Mouse (Mus musculus) neural tube, embryonic 11.5 days (tissue): ENCODE results near the gene Ralbp1. TPM values are rescaled to one million over a fixed set of nuclear protein-coding genes. Genes with fewer than 3 reads are reported as not detected.

Source experiments
- ATAC-seq: fragments of 200-750 bp; cut with Nextera tagmentation; 2 replicates; pipeline ENCODE4 v1.8.0; 2017; ENCODE audit warnings: moderate number of reproducible peaks, mild to moderate bottlenecking, moderate TSS enrichment, moderate library complexity; ENCODE audit not compliant: insufficient read depth, low FRiP score, low TSS enrichment
- DNase-seq: peaks from one replicate; pipeline ENCODE4 v3.0.0-alpha.2; 2015; ENCODE audit warnings: low spot score
- H3K27ac ChIP-seq: fragments of 300-500 bp; sonication (generic); 2 replicates; pipeline ENCODE4 v1.5.1; 2014; ENCODE audit warnings: low read depth, mild to moderate bottlenecking, low read length
- H3K27me3 ChIP-seq: fragments of 300-500 bp; sonication (generic); 2 replicates; pipeline ENCODE4 v1.6.1; 2014; ENCODE audit warnings: mild to moderate bottlenecking, low read length, mixed read lengths; ENCODE audit not compliant: control insufficient read depth, insufficient read depth
- H3K36me3 ChIP-seq: fragments of 300-500 bp; sonication (generic); 2 replicates; pipeline ENCODE4 v1.6.1; 2014; ENCODE audit warnings: mild to moderate bottlenecking, low read length, moderate library complexity, mixed read lengths; ENCODE audit not compliant: control insufficient read depth, insufficient read depth
- H3K4me1 ChIP-seq: fragments of 300-500 bp; sonication (generic); 2 replicates; pipeline ENCODE4 v1.6.1; 2014; ENCODE audit warnings: low read length, mixed read lengths; ENCODE audit not compliant: control insufficient read depth, insufficient read depth
- H3K4me2 ChIP-seq: fragments of 300-500 bp; sonication (generic); 2 replicates; pipeline ENCODE4 v1.6.1; 2014; ENCODE audit warnings: low read depth, mild to moderate bottlenecking, moderate library complexity
- H3K4me3 ChIP-seq: fragments of 300-500 bp; sonication (generic); 2 replicates; pipeline ENCODE4 v1.5.1; 2014; ENCODE audit warnings: low read depth, low read length
- H3K9ac ChIP-seq: fragments of 300-500 bp; sonication (generic); 2 replicates; pipeline ENCODE4 v1.6.1; 2014; ENCODE audit warnings: mild to moderate bottlenecking, low read length
- H3K9me3 ChIP-seq: fragments of 300-500 bp; sonication (generic); 2 replicates; pipeline ENCODE4 v1.6.1; 2016; ENCODE audit warnings: low read length; ENCODE audit not compliant: control insufficient read depth
- WGBS: fragments of 180-500 bp; shearing (Covaris S2); extraction: QIAGEN DNeasy Blood & Tissue Kit; methylation state at CpG from one replicate; pipeline ENCODE4 v1.1.7; 2014; 5-methylcytosine and 5-hydroxymethylcytosine counted together
- polyA plus RNA-seq: library from polyadenylated mRNA; unstranded; fragments of >200 nt; fragmentation: Nextera tagmentation; extraction: Ambion mirVana; gene quantifications from 2 replicates; pipeline ENCODE4 v1.2.1, GENCODE M21; 2014

Ralbp1 gene
- polyA plus RNA-seq, 1 experiment from 2014 or later: 50.1 TPM

- H3K9ac ChIP-seq: no peak overlapping the region
- H3K4me2 ChIP-seq: no peak overlapping the region
- no peak for DNase-seq
- peaks cover 25% of the 10 kb centered on the region for H3K36me3 ChIP-seq
- 93% methylated on average over 3 of the region's 3 CpGs for WGBS
- H3K9me3 ChIP-seq: no peaks in the 10 kb centered on the region
- H3K4me1 ChIP-seq: no peaks in the 10 kb centered on the region
- no peaks in the 10 kb centered on the region for H3K27me3 ChIP-seq
- ATAC-seq: no peak
- no peak overlapping the region for H3K27ac ChIP-seq
- H3K4me3 ChIP-seq: no peak overlapping the region
Measured at GRCm38 (mm10) chr17:65833891-65834290, 51.7 kb downstream of the Ralbp1 start.

GRCm38 (mm10) chr17:65830216-65830863, 55.3 kb downstream of the Ralbp1 start:
- H3K4me1 ChIP-seq: no peaks in the 10 kb centered on the region
- peaks cover 15% of the 10 kb centered on the region for H3K36me3 ChIP-seq
- DNase-seq (no peak), ATAC-seq (no peak)
- H3K4me2 ChIP-seq: no peak overlapping the region
- H3K4me3 ChIP-seq: no peak overlapping the region
- no peak overlapping the region for H3K9ac ChIP-seq
- H3K9me3 ChIP-seq: no peaks in the 10 kb centered on the region
- no peak overlapping the region for H3K27ac ChIP-seq
- no peaks in the 10 kb centered on the region for H3K27me3 ChIP-seq
- 94% methylated on average over 13 of the region's 13 CpGs for WGBS

- ATAC-seq: no peak
- WGBS: 93% methylated on average over 11 of the region's 11 CpGs
Measured at GRCm38 (mm10) chr17:65828951-65829350, 56.6 kb downstream of the Ralbp1 start.

GRCm38 (mm10) chr17:65827904-65828303, 57.7 kb downstream of the Ralbp1 start:
- ATAC-seq (no peak), DNase-seq (no peak)
- peaks cover 14% of the 10 kb centered on the region for H3K36me3 ChIP-seq
- no peak overlapping the region for H3K4me3 ChIP-seq
- H3K4me1 ChIP-seq: no peaks in the 10 kb centered on the region
- no peak overlapping the region for H3K27ac ChIP-seq
- whole genome bisulfite sequencing: 93% methylated on average over 5 of the region's 5 CpGs
- no peak overlapping the region for H3K9ac ChIP-seq
- no peaks in the 10 kb centered on the region for H3K9me3 ChIP-seq
- no peaks in the 10 kb centered on the region for H3K27me3 ChIP-seq
- no peak overlapping the region for H3K4me2 ChIP-seq

More at GRCm38 (mm10) chr17:65828951-65829350, 56.6 kb downstream of the Ralbp1 start:
- no peak overlapping the region for H3K27ac ChIP-seq
- DNase-seq: no peak
- H3K4me2 ChIP-seq: no peak overlapping the region
- H3K9me3 ChIP-seq: no peaks in the 10 kb centered on the region
- H3K27me3 ChIP-seq: no peaks in the 10 kb centered on the region
- no peaks in the 10 kb centered on the region for H3K4me1 ChIP-seq
- H3K9ac ChIP-seq: no peak overlapping the region
- H3K4me3 ChIP-seq: no peak overlapping the region
- peaks cover 15% of the 10 kb centered on the region for H3K36me3 ChIP-seq

- Histone ChIP-seq H3K4me3 (no peak overlapping the region), H3K4me1 (no peaks in the 10 kb centered on the region), H3K36me3 (peaks cover 14% of the 10 kb centered on the region), H3K4me2 (no peak overlapping the region), H3K9ac (no peak overlapping the region), H3K27me3 (no peaks in the 10 kb centered on the region), H3K27ac (no peak overlapping the region), H3K9me3 (no peaks in the 10 kb centered on the region)
- 82% methylated on average over 16 of the region's 16 CpGs for WGBS
- DNase-seq: no peak
- no peak for ATAC-seq
Measured at GRCm38 (mm10) chr17:65827119-65827840, 58.3 kb downstream of the Ralbp1 start.

GRCm38 (mm10) chr17:65826257-65826656, 59.3 kb downstream of the Ralbp1 start:
- 83% methylated on average over 9 of the region's 9 CpGs for WGBS
- no peak overlapping the region for H3K4me2 ChIP-seq
- no peak overlapping the region for H3K9ac ChIP-seq
- peaks cover 15% of the 10 kb centered on the region for H3K36me3 ChIP-seq
- ATAC-seq (no peak), DNase-seq (no peak)
- H3K27ac ChIP-seq: no peak overlapping the region
- no peaks in the 10 kb centered on the region for H3K9me3 ChIP-seq
- H3K27me3 ChIP-seq: no peaks in the 10 kb centered on the region
- no peak overlapping the region for H3K4me3 ChIP-seq
- no peaks in the 10 kb centered on the region for H3K4me1 ChIP-seq

- Histone ChIP-seq H3K4me3 (no peak overlapping the region), H3K4me1 (no peaks in the 10 kb centered on the region), H3K4me2 (no peak overlapping the region), H3K9me3 (no peaks in the 10 kb centered on the region), H3K36me3 (0 out of 2 replicates have a peak, but pooled peaks cover 7% of the 10 kb centered on the region), H3K27me3 (no peaks in the 10 kb centered on the region), H3K9ac (no peak overlapping the region), H3K27ac (no peak overlapping the region)
- 92% methylated on average over 10 of the region's 10 CpGs for WGBS
- no peak for DNase-seq
- no peak for ATAC-seq
Measured at GRCm38 (mm10) chr17:65824246-65824645, 61.4 kb downstream of the Ralbp1 start.

GRCm38 (mm10) chr17:65822423-65822822, 63.2 kb downstream of the Ralbp1 start:
- no peaks in the 10 kb centered on the region for H3K9me3 ChIP-seq
- H3K27ac ChIP-seq: no peak overlapping the region
- 88% methylated on average over 5 of the region's 5 CpGs for WGBS
- H3K9ac ChIP-seq: no peak overlapping the region
- H3K36me3 ChIP-seq: peaks cover 9% of the 10 kb centered on the region; the same call in 1 of the 2 replicates
- no peak for ATAC-seq
- no peaks in the 10 kb centered on the region for H3K4me1 ChIP-seq
- no peaks in the 10 kb centered on the region for H3K27me3 ChIP-seq
- H3K4me2 ChIP-seq: no peak overlapping the region
- H3K4me3 ChIP-seq: no peak overlapping the region
- no peak for DNase-seq

GRCm38 (mm10) chr17:65820197-65820596, 65.4 kb downstream of the Ralbp1 start:
- Histone ChIP-seq H3K4me1 (no peaks in the 10 kb centered on the region), H3K9me3 (no peaks in the 10 kb centered on the region), H3K4me3 (no peak overlapping the region), H3K4me2 (no peak overlapping the region), H3K27me3 (no peaks in the 10 kb centered on the region), H3K36me3 (peaks cover 12% of the 10 kb centered on the region), H3K27ac (no peak overlapping the region), H3K9ac (no peak overlapping the region)
- ATAC-seq (no peak), DNase-seq (no peak)
- 91% methylated on average over 5 of the region's 5 CpGs for WGBS
